Mouse (Mus musculus) ES-Bruce4 (cell line): ENCODE results near the gene Mdc1.

Source experiments
- CTCF ChIP-seq: IDR thresholded peaks from one replicate; pipeline ENCODE4 v1.8.1; 2011; ENCODE audit warnings: low read depth, low read length
- EP300 ChIP-seq: IDR thresholded peaks from 2 replicates; pipeline ENCODE4 v1.6.1; 2011; ENCODE audit warnings: low read depth, low read length; ENCODE audit not compliant: insufficient read depth
- POLR2A ChIP-seq: IDR thresholded peaks from one replicate; pipeline ENCODE4 v1.8.1; 2011; ENCODE audit warnings: low read length; ENCODE audit not compliant: insufficient read depth

GRCm38 (mm10) chr17:35838122-35838544, 3.2 kb upstream of the Mdc1 start, which contains the start of gene Tubb5:
- TF ChIP-seq EP300 (no peak), CTCF (no peak), POLR2A (peak; percentile 93)
